9 mouse cellular contexts compared by ENCODE assay signal in genomic region chr10:18835684-18836479, GRCm38 (mm10). TPM values are rescaled to one million over a fixed set of nuclear protein-coding genes. Genes with fewer than 3 reads are reported as not detected.
DNase-seq lines count a peak whose midpoint lies in the region.
"Had no signal": no experiment of that assay in that cellular context is flagged by ENCODE, and none has a peak within 500 bp of the region (broad histone marks: within the 10 kb centered on the region; RNA-seq: fewer than 3 reads in every experiment).

No protein-coding gene starts in this region.

- peak; percentile 35 for DNase-seq in layer of hippocampus, adult 11-12 months (ENCODE audit: low spot score)
- no peak for DNase-seq in layer of hippocampus, adult 9-10 months (ENCODE audit: low spot score)
- DNase-seq in B cell, adult 2 months = peak; percentile 60 to 63
- peak; percentile 16 for DNase-seq in MEL-GATA-1-ER (ENCODE audit: extremely low read depth, low read depth)
- peak; percentile 24 for DNase-seq in embryo, embryonic 11.5 days (ENCODE audit: low read depth, low spot score)
- peak; percentile 15 to 61 for DNase-seq in layer of hippocampus, postnatal 25 days (ENCODE audit: extremely low spot score in 1 of 2, low spot score in 1 of 2)
- peak; percentile 26 to 57 for DNase-seq in thymus, postnatal 10 days (ENCODE audit: low spot score in 2 of 2)
- DNase-seq in gastrocnemius, adult 8-10 months (ENCODE audit: low spot score in 2 of 2) = no peak

RNA-seq across cellular contexts. Expression of gene Perp, which starts 8.9 kb away (rescaled TPM):
- total RNA-seq in layer of hippocampus, postnatal 25 days (2021) = 1 to 10 TPM; 2.9 to 3.7 TPM
- 1 to 10 TPM; 1.1 to 2.6 (median 1.5) TPM for total RNA-seq in gastrocnemius, adult 8-10 months (2022)

RNA-seq across cellular contexts. Expression of gene Gm4922, which starts 49.3 kb away (rescaled TPM):
- total RNA-seq in layer of hippocampus, postnatal 25 days (2021) = not detected
- total RNA-seq in gastrocnemius, adult 8-10 months (2022) = not detected
- total RNA-seq: layer of hippocampus, adult 8-10 months had no signal

Comparison
In these comparisons a context has a peak if more than half of its experiments do, and no peak if none do; other contexts are left out.
1. DNase-seq: peak in layer of hippocampus, adult 11-12 months (single experiment), B cell, adult 2 months (2 of 2), MEL-GATA-1-ER (single experiment), embryo, embryonic 11.5 days (single experiment), layer of hippocampus, postnatal 25 days (2 of 2) and thymus, postnatal 10 days (2 of 2); none in layer of hippocampus, adult 9-10 months (single experiment) and gastrocnemius, adult 8-10 months (0 of 2).